Mouse (Mus musculus) stomach, postnatal 0 days (tissue): Measurements from ENCODE around the gene Jmjd6. TPM values are rescaled to one million over a fixed set of nuclear protein-coding genes. Genes with fewer than 3 reads are reported as not detected.
A peak's percentile ranks its signal among the peaks of the same experiment; 100 is the strongest.

Experiments used
- ATAC-seq: fragments of 200-750 bp; cut with Nextera tagmentation; 2 replicates; pipeline ENCODE4 v1.8.0; 2017; ENCODE audit not compliant: low FRiP score, low TSS enrichment
- DNase-seq: peaks from one replicate; pipeline ENCODE4 v3.0.0-alpha.2; 2016; ENCODE audit warnings: low spot score
- H3K27ac ChIP-seq: fragments of 300-500 bp; sonication (generic); replicated peaks from 2 replicates; pipeline ENCODE4 v1.5.1; 2014; ENCODE audit warnings: mild to moderate bottlenecking, control low read depth
- H3K27me3 ChIP-seq: fragments of 300-500 bp; sonication (generic); 2 replicates; pipeline ENCODE4 v1.6.1; 2014; ENCODE audit warnings: low read length; ENCODE audit not compliant: control insufficient read depth, insufficient read depth
- H3K36me3 ChIP-seq: fragments of 300-500 bp; sonication (generic); 2 replicates; pipeline ENCODE4 v1.6.1; 2014; ENCODE audit warnings: low read length, mixed read lengths; ENCODE audit not compliant: control insufficient read depth, insufficient read depth
- H3K4me1 ChIP-seq: fragments of 300-500 bp; sonication (generic); replicated peaks from 2 replicates; pipeline ENCODE4 v1.6.1; 2014; ENCODE audit warnings: antibody characterized with exemption; ENCODE audit not compliant: control insufficient read depth, insufficient read depth
- H3K4me2 ChIP-seq: fragments of 300-500 bp; sonication (generic); replicated peaks from 2 replicates; pipeline ENCODE4 v1.6.1; 2014; ENCODE audit warnings: low read depth, mild to moderate bottlenecking, control low read depth, moderate library complexity
- H3K4me3 ChIP-seq: fragments of 300-500 bp; sonication (generic); 2 replicates; pipeline ENCODE4 v1.5.1; 2014; ENCODE audit warnings: low read depth, low read length, control low read depth
- H3K9ac ChIP-seq: fragments of 300-500 bp; sonication (generic); 2 replicates; pipeline ENCODE4 v1.6.1; 2014; ENCODE audit warnings: mild to moderate bottlenecking, low read length, control low read depth, mixed read lengths
- H3K9me3 ChIP-seq: fragments of 300-500 bp; sonication (generic); 2 replicates; pipeline ENCODE4 v1.6.1; 2016; ENCODE audit warnings: low read length; ENCODE audit not compliant: control insufficient read depth
- CTCF ChIP-seq: IDR thresholded peaks from 2 replicates; pipeline ENCODE4 v1.5.1; 2016; ENCODE audit warnings: antibody characterized with exemption, low read depth, mild to moderate bottlenecking, moderate library complexity
- EP300 ChIP-seq: optimal IDR thresholded peaks from 2 replicates; pipeline ENCODE3; 2016; ENCODE audit warnings: antibody characterized with exemption
- WGBS: fragments of 180-500 bp; shearing (Covaris S2); extraction: QIAGEN DNeasy Blood & Tissue Kit; methylation state at CpG from one replicate; pipeline ENCODE4 v1.1.7; 2014; 5-methylcytosine and 5-hydroxymethylcytosine counted together
- polyA plus RNA-seq: library from polyadenylated mRNA; unstranded; fragments of >200 nt; fragmentation: Nextera tagmentation; extraction: Ambion mirVana; gene quantifications from 2 replicates; pipeline ENCODE4 v1.2.1, GENCODE M21; 2015

Jmjd6 gene
- polyA plus RNA-seq, 1 experiment from 2014 or later: 31.8 TPM

- no peak overlapping the region for H3K4me3 ChIP-seq
- no peak overlapping the region for H3K4me2 ChIP-seq
- 31% methylated on average over 5 of the region's 5 CpGs for WGBS
- H3K4me1 ChIP-seq: 0 out of 2 replicates have a peak, but pooled peaks cover 2% of the 10 kb centered on the region
- ATAC-seq (no peak), DNase-seq (no peak)
- TF ChIP-seq CTCF (no peak), EP300 (no peak)
- no peaks in the 10 kb centered on the region for H3K36me3 ChIP-seq
- H3K27me3 ChIP-seq: no peaks in the 10 kb centered on the region
- no peak overlapping the region for H3K9ac ChIP-seq
- no peaks in the 10 kb centered on the region for H3K9me3 ChIP-seq
- no peak overlapping the region for H3K27ac ChIP-seq
Observed at GRCm38 (mm10) chr11:116881440-116881839, 38.2 kb upstream of the Jmjd6 start.

- no peaks in the 10 kb centered on the region for H3K9me3 ChIP-seq
- H3K27ac ChIP-seq: no peak overlapping the region
- H3K4me2 ChIP-seq: no peak overlapping the region
- DNase-seq (no peak), ATAC-seq (no peak)
- H3K36me3 ChIP-seq: no peaks in the 10 kb centered on the region
- no peaks in the 10 kb centered on the region for H3K27me3 ChIP-seq
- TF ChIP-seq CTCF: no peak
- TF ChIP-seq EP300: no peak
- no peak overlapping the region for H3K4me3 ChIP-seq
- H3K9ac ChIP-seq: no peak overlapping the region
- H3K4me1 ChIP-seq: 0 out of 2 replicates have a peak, but pooled peaks cover 2% of the 10 kb centered on the region
- 51% methylated on average over 7 of the region's 7 CpGs for WGBS
Observed at GRCm38 (mm10) chr11:116880839-116881238, 37.6 kb upstream of the Jmjd6 start.

DNA sequence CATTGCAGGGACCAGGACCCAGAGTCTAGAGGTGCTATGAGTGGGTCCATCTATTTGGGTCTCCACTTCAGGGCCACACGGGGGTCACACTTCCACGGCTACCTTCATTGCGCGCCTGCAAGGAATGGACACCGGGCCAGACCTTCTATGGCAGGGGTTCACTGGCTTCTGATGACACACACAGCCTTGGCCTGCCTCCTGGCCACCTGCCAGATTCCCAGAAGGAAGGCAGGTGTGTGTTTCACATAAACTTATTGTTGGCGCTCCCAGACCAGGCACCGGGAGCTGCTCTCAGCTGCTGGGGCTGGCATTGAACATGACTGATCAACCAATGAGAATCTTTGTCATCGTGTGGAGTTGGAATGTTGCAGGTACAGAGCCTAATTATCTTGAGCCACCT, 35.2 kb upstream of the Jmjd6 start:
- peak; percentile 53 for DNase-seq

DNA sequence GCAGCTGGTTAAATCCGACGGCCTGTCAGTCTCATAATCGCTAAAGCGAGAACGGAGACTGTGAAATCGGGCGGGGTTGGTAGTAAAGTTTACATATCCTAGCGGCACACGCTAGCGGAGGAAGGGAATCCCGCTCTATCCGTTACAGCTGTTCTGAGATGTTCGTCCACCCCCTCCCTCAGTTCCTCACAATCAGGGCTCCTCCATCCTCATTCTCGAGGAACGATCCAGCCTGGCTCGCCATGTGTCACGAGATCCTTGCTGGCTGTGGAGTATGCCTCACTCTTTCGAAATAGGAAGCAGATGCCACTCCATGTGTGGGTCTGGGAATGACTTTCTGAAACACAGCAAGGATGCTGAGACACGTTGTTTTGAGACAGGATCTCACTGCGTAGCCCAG, 30.7 kb upstream of the Jmjd6 start:
- no peak for ATAC-seq
- H3K9me3 ChIP-seq: no peaks in the 10 kb centered on the region
- no peaks in the 10 kb centered on the region for H3K4me1 ChIP-seq
- no peak overlapping the region for H3K9ac ChIP-seq
- 83% methylated on average over 20 of the region's 20 CpGs for WGBS
- no peak overlapping the region for H3K4me2 ChIP-seq
- DNase-seq: no peak
- H3K27ac ChIP-seq: no peak overlapping the region
- peaks cover 8% of the 10 kb centered on the region for H3K36me3 ChIP-seq
- no peak overlapping the region for H3K4me3 ChIP-seq
- no peaks in the 10 kb centered on the region for H3K27me3 ChIP-seq
- TF ChIP-seq EP300 (no peak), CTCF (no peak)

More for the DNA sequence above, 35.2 kb upstream of the Jmjd6 start:
- no peaks in the 10 kb centered on the region for H3K9me3 ChIP-seq
- H3K36me3 ChIP-seq: no peaks in the 10 kb centered on the region; the same call in none of the 2 replicates
- H3K9ac ChIP-seq: no peak overlapping the region
- ATAC-seq: 0 out of 2 replicates have a peak, but pooled peaks have one; percentile 45
- 77% methylated on average over 8 of the region's 8 CpGs for WGBS
- H3K4me2 ChIP-seq: no peak overlapping the region
- H3K4me1 ChIP-seq: no peaks in the 10 kb centered on the region
- H3K4me3 ChIP-seq: no peak overlapping the region
- no peak overlapping the region for H3K27ac ChIP-seq
- H3K27me3 ChIP-seq: no peaks in the 10 kb centered on the region
- TF ChIP-seq CTCF (no peak), EP300 (no peak)

DNA sequence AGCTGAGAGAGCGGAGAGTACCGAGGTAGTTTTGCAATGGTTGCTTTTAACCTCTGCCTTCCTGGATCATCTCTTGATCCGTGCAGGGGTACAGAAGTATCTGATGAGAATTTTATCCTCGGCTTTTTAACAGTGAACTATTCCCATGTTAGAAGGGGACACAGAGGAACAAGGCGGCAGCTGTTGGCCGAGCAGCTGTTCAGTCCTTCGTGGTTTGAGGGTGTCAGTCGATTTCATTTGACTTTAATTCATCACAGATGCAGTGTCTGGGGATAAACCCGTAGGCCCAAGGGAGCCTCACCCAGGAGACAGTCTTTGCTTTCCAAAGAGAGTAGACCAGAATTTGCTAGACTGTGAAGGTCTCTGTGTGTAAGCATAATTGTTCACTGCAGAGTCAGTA, 28.3 kb upstream of the Jmjd6 start:
- no peaks in the 10 kb centered on the region for H3K4me1 ChIP-seq
- no peak for ATAC-seq
- H3K4me2 ChIP-seq: no peak overlapping the region
- H3K9ac ChIP-seq: no peak overlapping the region
- no peaks in the 10 kb centered on the region for H3K9me3 ChIP-seq
- H3K4me3 ChIP-seq: no peak overlapping the region
- WGBS: 88% methylated on average over 9 of the region's 9 CpGs
- DNase-seq: no peak
- H3K36me3 ChIP-seq: peaks cover 10% of the 10 kb centered on the region
- TF ChIP-seq CTCF: no peak
- H3K27ac ChIP-seq: no peak overlapping the region
- H3K27me3 ChIP-seq: no peaks in the 10 kb centered on the region

DNA sequence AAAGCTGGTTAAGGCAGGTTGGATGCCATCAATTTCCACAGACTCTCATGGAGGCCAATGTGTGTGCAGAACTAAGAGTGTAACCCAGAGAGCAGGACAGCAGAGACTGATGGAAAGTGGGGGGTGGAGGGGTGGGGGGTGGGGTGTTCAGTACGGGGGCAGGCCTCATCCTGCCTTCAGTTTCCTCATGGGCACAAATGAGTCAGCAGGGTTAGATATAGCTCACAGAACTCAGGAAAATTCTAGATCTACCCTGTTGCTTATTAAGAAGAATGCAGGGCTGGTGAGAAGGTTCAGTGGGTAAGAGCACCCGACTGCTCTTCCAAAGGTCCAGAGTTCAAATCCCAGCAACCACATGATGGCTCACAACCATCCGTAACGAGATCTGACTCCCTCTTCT, 26.4 kb upstream of the Jmjd6 start:
- Histone ChIP-seq H3K9ac (no peak overlapping the region), H3K27ac (no peak overlapping the region), H3K9me3 (no peaks in the 10 kb centered on the region), H3K4me3 (no peak overlapping the region), H3K4me1 (no peaks in the 10 kb centered on the region), H3K27me3 (no peaks in the 10 kb centered on the region), H3K36me3 (peaks cover 23% of the 10 kb centered on the region), H3K4me2 (no peak overlapping the region)
- TF ChIP-seq CTCF (no peak), EP300 (no peak)
- DNase-seq (no peak), ATAC-seq (no peak)
- WGBS: 78% methylated on average over 4 of the region's 4 CpGs
